In genomic region chr10:118507630-118508029, GRCm38 (mm10) we compare ENCODE assay signal across 8 mouse cellular contexts.
DNase-seq lines count a peak whose midpoint lies in the region; ATAC-seq and TF ChIP-seq lines count a peak whose summit lies in the region.

No protein-coding gene starts in this region.

- TF ChIP-seq CTCF in hindbrain, postnatal 0 days (IDR thresholded peaks at IDR 0.05; ENCODE audit: low read depth): peak; percentile 76
- peak; percentile 73 for TF ChIP-seq CTCF in kidney, postnatal 0 days (IDR thresholded peaks at IDR 0.05; ENCODE audit: low read depth)

- no peaks in the 10 kb centered on the region for H3K4me1 ChIP-seq in hindbrain, postnatal 0 days (ENCODE audit: insufficient read depth, low read length)
- peaks cover 10% of the 10 kb centered on the region for H3K4me1 ChIP-seq in hindbrain, embryonic 13.5 days (replicated peaks)
- H3K4me1 ChIP-seq in kidney, postnatal 0 days (replicated peaks; ENCODE audit: insufficient read depth, low read length): no peaks in the 10 kb centered on the region
- H3K4me1 ChIP-seq in forebrain, embryonic 15.5 days: no peaks in the 10 kb centered on the region

- no peaks in the 10 kb centered on the region for H3K36me3 ChIP-seq in hindbrain, postnatal 0 days (ENCODE audit: insufficient read depth, low read length)
- no peaks in the 10 kb centered on the region for H3K36me3 ChIP-seq in hindbrain, embryonic 13.5 days
- H3K36me3 ChIP-seq in kidney, postnatal 0 days (ENCODE audit: insufficient read depth, low read length): no peaks in the 10 kb centered on the region
- no peaks in the 10 kb centered on the region for H3K36me3 ChIP-seq in forebrain, embryonic 15.5 days

- peak; percentile 29; the same call in 1 of the 2 replicates for ATAC-seq in hindbrain, postnatal 0 days
- no peak for ATAC-seq in hindbrain, embryonic 13.5 days (ENCODE audit: low FRiP score)
- ATAC-seq in kidney, postnatal 0 days (replicated peaks; ENCODE audit: low FRiP score, low read depth): no peak
- ATAC-seq in forebrain, embryonic 15.5 days (replicated peaks): no peak; the same call in 1 of the 2 replicates

- no peak overlapping the region for H3K4me3 ChIP-seq in hindbrain, postnatal 0 days (ENCODE audit: low read length)
- H3K4me3 ChIP-seq in hindbrain, embryonic 13.5 days: no peak overlapping the region
- H3K4me3 ChIP-seq in kidney, postnatal 0 days (replicated peaks; ENCODE audit: low read depth, low read length): no peak overlapping the region
- H3K4me3 ChIP-seq in forebrain, embryonic 15.5 days: no peak overlapping the region

- H3K4me2 ChIP-seq in hindbrain, postnatal 0 days (ENCODE audit: low read depth, low read length): no peak overlapping the region
- no peak overlapping the region for H3K4me2 ChIP-seq in hindbrain, embryonic 13.5 days
- H3K4me2 ChIP-seq in kidney, postnatal 0 days (ENCODE audit: low read length): no peak overlapping the region
- H3K4me2 ChIP-seq in forebrain, embryonic 15.5 days (replicated peaks): no peak overlapping the region

- no peaks in the 10 kb centered on the region for H3K9me3 ChIP-seq in hindbrain, postnatal 0 days (ENCODE audit: low read length)
- no peaks in the 10 kb centered on the region for H3K9me3 ChIP-seq in hindbrain, embryonic 13.5 days
- no peaks in the 10 kb centered on the region for H3K9me3 ChIP-seq in kidney, postnatal 0 days (replicated peaks; ENCODE audit: low read length)
- no peaks in the 10 kb centered on the region for H3K9me3 ChIP-seq in forebrain, embryonic 15.5 days

- 53% methylated on average over 2 of the region's 2 CpGs for WGBS in hindbrain, postnatal 0 days
- 55% methylated on average over 2 of the region's 2 CpGs for WGBS in hindbrain, embryonic 13.5 days
- 48% methylated on average over 2 of the region's 2 CpGs for WGBS in kidney, postnatal 0 days
- 55% methylated on average over 2 of the region's 2 CpGs for WGBS in forebrain, embryonic 15.5 days

- no peak overlapping the region for H3K27ac ChIP-seq in hindbrain, postnatal 0 days
- no peak overlapping the region for H3K27ac ChIP-seq in hindbrain, embryonic 13.5 days
- H3K27ac ChIP-seq in kidney, postnatal 0 days: no peak overlapping the region
- H3K27ac ChIP-seq in forebrain, embryonic 15.5 days (replicated peaks): no peak overlapping the region

- H3K27me3 ChIP-seq in hindbrain, postnatal 0 days (ENCODE audit: insufficient read depth, low read length): no peaks in the 10 kb centered on the region
- H3K27me3 ChIP-seq in hindbrain, embryonic 13.5 days: no peaks in the 10 kb centered on the region
- no peaks in the 10 kb centered on the region for H3K27me3 ChIP-seq in kidney, postnatal 0 days (ENCODE audit: insufficient read depth, low read length)
- H3K27me3 ChIP-seq in forebrain, embryonic 15.5 days: no peaks in the 10 kb centered on the region

- H3K9ac ChIP-seq in hindbrain, postnatal 0 days (replicated peaks; ENCODE audit: low read length): no peak overlapping the region
- no peak overlapping the region for H3K9ac ChIP-seq in hindbrain, embryonic 13.5 days
- H3K9ac ChIP-seq in kidney, postnatal 0 days (ENCODE audit: low read depth, low read length): no peak overlapping the region
- no peak overlapping the region for H3K9ac ChIP-seq in forebrain, embryonic 15.5 days (replicated peaks)

- DNase-seq in hindbrain, postnatal 0 days (ENCODE audit: low spot score): peak; percentile 62
- peak; percentile 38 for DNase-seq in CD4-positive helper T cell, adult 2 months (ENCODE audit: low read depth, low spot score)
- DNase-seq in ZHBTc4 (ENCODE audit: low read depth, low spot score): peak; percentile 60
- DNase-seq in kidney, postnatal 0 days (ENCODE audit: low spot score): peak; percentile 65
- DNase-seq in natural killer cell, adult 2 months (ENCODE audit: low spot score in 2 of 2): peak; percentile 30 to 45
- DNase-seq in heart, adult 9 months (ENCODE audit: low spot score in 2 of 2): no peak

Comparison
In these comparisons a context has a peak if more than half of its experiments do, and no peak if none do; other contexts are left out.
1. DNase-seq: peak in hindbrain, postnatal 0 days (single experiment), CD4-positive helper T cell, adult 2 months (single experiment), ZHBTc4 (single experiment), kidney, postnatal 0 days (single experiment) and natural killer cell, adult 2 months (2 of 2); none in heart, adult 9 months (0 of 2).